Mouse (Mus musculus): Measurements from ENCODE around the gene Dpysl4. TPM values are rescaled to one million over a fixed set of nuclear protein-coding genes. Genes with fewer than 3 reads are reported as not detected.

The Dpysl4 gene
- total RNA-seq (2021): 3.4 and 4.0 TPM in 2 replicates
- long read RNA-seq, experiment 1, transcript Dpysl4-201 (14 exons, 3,552 nt): major isoform, 6 of 10 reads
- long read RNA-seq, experiment 1, partial matches to known transcripts: 2 of 10 reads
- long read RNA-seq, experiment 1, other reads (novel, unspliced or antisense): 2 of 10 reads
- long read RNA-seq, experiment 2, partial matches to known transcripts: 1 of 3 reads
- long read RNA-seq, experiment 2, other reads (novel, unspliced or antisense): 0 of 3 reads

- DNase-seq: peak; percentile 84
These were observed at the start of gene Dpysl4 for GRCm38 (mm10) chr7:139085629-139086194. TSS of gene Dpysl4 (plus strand) at chr7:139086001.

- no peak for DNase-seq
These were observed 22.4 kb upstream of the Dpysl4 start for GRCm38 (mm10) chr7:139063406-139063805.

- peak; percentile 83 for DNase-seq
These were observed 17.6 kb upstream of the Dpysl4 start for GRCm38 (mm10) chr7:139068182-139068623.

- DNase-seq: no peak
These were observed 11.6 kb upstream of the Dpysl4 start for GRCm38 (mm10) chr7:139074189-139074588.

GRCm38 (mm10) chr7:139075054-139075794, 10.6 kb upstream of the Dpysl4 start:
- no peak for DNase-seq

- DNase-seq: no peak
These were observed 8.5 kb upstream of the Dpysl4 start for GRCm38 (mm10) chr7:139077283-139077682.

GRCm38 (mm10) chr7:139078181-139078580, 7.6 kb upstream of the Dpysl4 start:
- DNase-seq: no peak

- DNase-seq: no peak
These were observed 6.7 kb upstream of the Dpysl4 start for GRCm38 (mm10) chr7:139079141-139079540.

GRCm38 (mm10) chr7:139080714-139081113, 5.1 kb upstream of the Dpysl4 start:
- no peak for DNase-seq

GRCm38 (mm10) chr7:139081158-139081557, 4.6 kb upstream of the Dpysl4 start:
- DNase-seq: no peak

- DNase-seq: no peak
These were observed 3.5 kb upstream of the Dpysl4 start for GRCm38 (mm10) chr7:139082281-139082680.

GRCm38 (mm10) chr7:139084316-139084715, 1.5 kb upstream of the Dpysl4 start:
- DNase-seq: no peak

GRCm38 (mm10) chr7:139086195-139087158, 676 bp downstream of the Dpysl4 start:
- peak; percentile 55 for DNase-seq

GRCm38 (mm10) chr7:139087801-139088200, 2.0 kb downstream of the Dpysl4 start:
- peak; percentile 41 for DNase-seq

- peak; percentile 40 for DNase-seq
These were observed 4.4 kb downstream of the Dpysl4 start for GRCm38 (mm10) chr7:139089892-139090874.

GRCm38 (mm10) chr7:139091681-139092080, 5.9 kb downstream of the Dpysl4 start:
- no peak for DNase-seq

GRCm38 (mm10) chr7:139092676-139093075, 6.9 kb downstream of the Dpysl4 start:
- DNase-seq: no peak

GRCm38 (mm10) chr7:139093124-139093523, 7.3 kb downstream of the Dpysl4 start:
- DNase-seq: no peak

- no peak for DNase-seq
These were observed 8.0 kb downstream of the Dpysl4 start for GRCm38 (mm10) chr7:139093781-139094180.

- DNase-seq: no peak
These were observed 9.0 kb downstream of the Dpysl4 start for GRCm38 (mm10) chr7:139094761-139095160.

- DNase-seq: no peak
These were observed 9.5 kb downstream of the Dpysl4 start for GRCm38 (mm10) chr7:139095282-139095681.
